Mouse (Mus musculus) cerebellum, adult 2 months (tissue): ENCODE measurements around the gene Kcnk15. TPM values are rescaled to one million over a fixed set of nuclear protein-coding genes. Genes with fewer than 3 reads are reported as not detected.
A peak's percentile ranks its signal among the peaks of the same experiment; 100 is the strongest.

Experiments used
- DNase-seq, 2 experiments: peaks; one replicate each; pipeline ENCODE4 v3.0.0; 2021
- H3K27ac ChIP-seq: fragments of 200-500 bp; 2 replicates; pipeline ENCODE4 v1.5.1; 2012; ENCODE audit warnings: low read length, control low read depth, inconsistent platforms; ENCODE audit not compliant: insufficient read depth
- H3K27me3 ChIP-seq: fragments of 200-500 bp; 2 replicates; pipeline ENCODE4 v1.6.1; 2012; ENCODE audit warnings: inconsistent platforms, mild to moderate bottlenecking, low read length, moderate library complexity; ENCODE audit not compliant: control insufficient read depth, insufficient read depth
- H3K4me1 ChIP-seq: fragments of 200-500 bp; 2 replicates; pipeline ENCODE4 v1.6.1; 2011; ENCODE audit warnings: low read length; ENCODE audit not compliant: control insufficient read depth, insufficient read depth
- H3K4me3 ChIP-seq: fragments of 200-500 bp; replicated peaks from 2 replicates; pipeline ENCODE3; 2011; ENCODE audit warnings: mild to moderate bottlenecking, low read depth, low read length, control low read depth; ENCODE audit not compliant: insufficient read depth
- CTCF ChIP-seq: fragments of 200-500 bp; IDR thresholded peaks from 2 replicates; pipeline ENCODE4 v1.5.1; 2011; ENCODE audit warnings: low read depth, mild to moderate bottlenecking, control low read depth, low read length, moderate library complexity, borderline replicate concordance; ENCODE audit not compliant: insufficient read depth
- POLR2A ChIP-seq: fragments of 200-500 bp; IDR thresholded peaks from 2 replicates; pipeline ENCODE4 v1.6.1; 2011; ENCODE audit warnings: low read length, control low read depth, borderline replicate concordance; ENCODE audit not compliant: insufficient read depth
- WGBS: fragments of 180-500 bp; shearing (Covaris S2); methylation state at CpG from one replicate; pipeline ENCODE4 v1.1.7; 2018; 5-methylcytosine and 5-hydroxymethylcytosine counted together
- polyA plus RNA-seq: library from polyadenylated mRNA; depleted of rRNA; stranded (reverse); fragments of >200 nt; gene quantifications from 2 replicates; pipeline ENCODE4 v1.2.3, GENCODE M21; 2012; rRNA removed

Gene Kcnk15
- 0.60 and 0.79 TPM in 2 replicates for polyA plus RNA-seq

DNA sequence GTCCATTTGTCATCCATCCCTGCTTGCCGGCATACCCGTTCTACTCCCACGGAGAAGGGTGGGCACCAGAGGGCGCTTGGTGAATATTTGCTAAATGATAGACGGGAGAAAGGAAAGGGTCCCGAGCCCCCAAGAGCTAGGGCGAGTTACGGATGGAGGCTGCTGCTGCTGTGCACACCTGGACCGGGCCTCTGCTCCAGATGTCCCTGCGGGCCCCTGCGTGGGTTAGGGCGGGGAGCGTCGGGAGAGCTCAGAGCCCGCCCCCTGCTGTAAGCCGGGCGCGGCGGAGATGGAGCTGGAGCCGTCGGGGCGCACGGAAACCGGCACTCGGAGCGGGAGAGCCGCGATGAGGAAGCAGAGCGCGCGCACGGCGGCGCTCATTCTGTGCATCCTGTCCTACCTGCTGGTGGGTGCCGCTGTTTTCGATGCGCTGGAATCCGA lies at the start of gene Kcnk15:
Kcnk15 (plus strand) TSS at position 191 of the 441 bp plus-strand sequence.
- Histone ChIP-seq H3K4me1 (no peaks in the 10 kb centered on the region), H3K27ac (no peak within 1 kb of the TSS), H3K27me3 (no peaks in the 10 kb centered on the region; the same call in 1 of the 2 replicates), H3K4me3 (no peak within 1 kb of the TSS)
- TF ChIP-seq POLR2A (no peak), CTCF (peak; percentile 34; the same call in 1 of the 2 replicates)
- DNase-seq = no peak
- WGBS = under 1% methylated on average over 38 of the region's 38 CpGs

GRCm38 (mm10) chr2:163803838-163804237 lies 49.6 kb upstream of the Kcnk15 start:
- no peak overlapping the region for H3K4me3 ChIP-seq
- H3K27ac ChIP-seq = no peak overlapping the region
- H3K4me1 ChIP-seq = no peaks in the 10 kb centered on the region
- TF ChIP-seq CTCF (no peak), POLR2A (no peak)
- DNase-seq = no peak
- WGBS = 89% methylated on average over 5 of the region's 5 CpGs
- no peaks in the 10 kb centered on the region; the same call in 1 of the 2 replicates for H3K27me3 ChIP-seq

GRCm38 (mm10) chr2:163809166-163809565 lies 44.3 kb upstream of the Kcnk15 start:
- Histone ChIP-seq H3K4me3 (no peak overlapping the region), H3K27ac (no peak overlapping the region), H3K4me1 (no peaks in the 10 kb centered on the region), H3K27me3 (no peaks in the 10 kb centered on the region; the same call in 1 of the 2 replicates)
- WGBS = 83% methylated on average over 4 of the region's 4 CpGs
- no peak for DNase-seq
- no peak for TF ChIP-seq POLR2A
- no peak for TF ChIP-seq CTCF

DNA sequence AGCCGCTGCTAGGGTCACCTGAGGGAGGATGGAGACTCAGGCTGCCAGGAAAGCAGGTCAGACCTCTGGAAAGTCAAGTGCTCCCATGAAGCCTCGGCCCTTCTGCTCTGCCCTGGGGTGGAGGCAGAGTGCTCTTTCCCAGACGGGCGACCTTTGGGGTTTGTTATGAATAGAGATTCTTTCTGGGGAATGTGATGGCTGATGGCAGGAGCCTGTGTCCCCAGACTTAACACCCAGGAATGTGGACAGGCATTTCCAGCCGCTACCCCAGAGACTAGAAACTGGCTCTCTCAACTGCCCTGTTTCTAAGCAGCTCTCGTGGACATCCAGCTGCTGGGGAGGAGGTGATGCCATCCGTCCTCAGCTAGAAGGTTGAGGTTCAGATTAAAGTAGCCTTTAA lies 43.7 kb upstream of the Kcnk15 start:
- TF ChIP-seq CTCF = no peak
- TF ChIP-seq POLR2A = no peak
- WGBS = 68% methylated on average over 7 of the region's 7 CpGs
- Histone ChIP-seq H3K4me3 (no peak overlapping the region), H3K27me3 (no peaks in the 10 kb centered on the region; the same call in 1 of the 2 replicates), H3K4me1 (no peaks in the 10 kb centered on the region), H3K27ac (no peak overlapping the region)
- DNase-seq = no peak

GRCm38 (mm10) chr2:163813077-163813476 lies 40.4 kb upstream of the Kcnk15 start:
- no peak for DNase-seq
- H3K4me1 ChIP-seq = no peaks in the 10 kb centered on the region
- WGBS = 59% methylated on average over 5 of the region's 5 CpGs
- H3K27ac ChIP-seq = no peak overlapping the region
- H3K27me3 ChIP-seq = no peaks in the 10 kb centered on the region
- H3K4me3 ChIP-seq = no peak overlapping the region
- no peak for TF ChIP-seq CTCF
- TF ChIP-seq POLR2A = no peak

- WGBS = 74% methylated on average over 9 of the region's 9 CpGs
- no peak for DNase-seq
- TF ChIP-seq POLR2A = no peak
- TF ChIP-seq CTCF = no peak
- Histone ChIP-seq H3K4me1 (no peaks in the 10 kb centered on the region), H3K4me3 (no peak overlapping the region), H3K27ac (no peak overlapping the region), H3K27me3 (no peaks in the 10 kb centered on the region)
These were observed 38.5 kb upstream of the Kcnk15 start for GRCm38 (mm10) chr2:163814739-163815465.

GRCm38 (mm10) chr2:163820607-163821006 lies 32.8 kb upstream of the Kcnk15 start, which contains the start of gene Ccn5:
TSS of gene Ccn5 (plus strand) at chr2:163820861.
- H3K27me3 ChIP-seq = no peaks in the 10 kb centered on the region
- DNase-seq = peak; percentile 84 to 89
- WGBS = 8% methylated on average over 4 of the region's 4 CpGs
- H3K4me1 ChIP-seq = peaks cover 2% of the 10 kb centered on the region; the same call in 1 of the 2 replicates
- TF ChIP-seq CTCF = no peak
- no peak for TF ChIP-seq POLR2A
- no peak within 1 kb of the TSS for H3K4me3 ChIP-seq
- no peak within 1 kb of the TSS for H3K27ac ChIP-seq

DNA sequence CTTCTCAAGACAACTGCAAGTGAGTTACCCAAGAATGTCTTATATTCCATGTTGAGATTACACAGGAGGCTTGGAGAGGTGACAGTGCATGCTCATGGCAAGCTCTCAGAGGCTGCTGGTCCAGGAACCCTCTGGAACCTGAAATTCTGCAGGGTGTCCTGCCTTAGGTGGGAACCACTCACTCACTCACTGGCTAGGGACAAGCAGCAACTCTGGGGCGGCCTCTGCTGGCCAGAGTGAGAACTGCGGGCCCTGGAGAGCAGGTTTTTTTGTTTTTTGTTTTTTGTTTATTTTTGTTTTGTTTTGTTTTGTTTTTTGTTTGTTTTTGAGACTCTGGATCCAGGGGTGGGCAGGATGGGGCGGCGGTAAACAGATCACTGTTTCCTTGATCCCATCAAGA lies 30.2 kb upstream of the Kcnk15 start:
- peak; percentile 29 to 63 for DNase-seq
- H3K27ac ChIP-seq = no peak overlapping the region
- TF ChIP-seq POLR2A = no peak
- peak; percentile 81 for TF ChIP-seq CTCF
- WGBS = 7% methylated on average over 4 of the region's 4 CpGs
- H3K4me1 ChIP-seq = peaks cover 2% of the 10 kb centered on the region; the same call in 1 of the 2 replicates
- H3K4me3 ChIP-seq = no peak overlapping the region
- H3K27me3 ChIP-seq = no peaks in the 10 kb centered on the region
